Mouse (Mus musculus): ENCODE results near the gene Togaram1.

DNA sequence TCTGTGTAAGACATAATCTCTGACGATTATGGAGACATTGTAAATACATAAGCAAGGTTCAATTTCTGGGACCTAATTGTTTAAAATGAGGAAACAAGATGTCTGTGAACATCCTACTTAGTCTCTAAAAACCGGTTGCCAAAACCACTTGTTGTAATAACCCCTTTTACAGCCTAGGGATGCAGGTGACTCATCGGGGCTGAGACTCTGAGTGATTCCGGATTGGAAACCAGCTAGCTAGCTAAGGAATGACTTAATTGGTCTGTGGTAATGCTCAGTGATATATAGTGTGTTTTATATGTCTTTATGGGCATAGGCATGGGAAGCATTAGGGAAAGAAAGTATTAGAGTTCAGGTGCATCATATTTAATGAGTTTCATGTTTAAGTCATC, 71.9 kb downstream of the Togaram1 start:
- TF ChIP-seq CTCF (IDR thresholded peaks at IDR 0.05 in 2 of 3, conservative IDR thresholded peaks at IDR 0.05 in 1 of 3; ENCODE audit: control insufficient read depth in 1 of 3, insufficient read depth in 1 of 3, low read depth in 2 of 3, low read length in 3 of 3, poor library complexity in 1 of 3, severe bottlenecking in 1 of 3) (no peak), EP300 (IDR thresholded peaks at IDR 0.05; ENCODE audit: low read depth in 1 of 2, low read length in 2 of 2) (0 out of 4 replicates have a peak, but pooled peaks of 1 of the 2 experiments have one; percentile 21), USF1 (IDR thresholded peaks at IDR 0.05; ENCODE audit: low read depth, low read length) (no peak), BHLHE40 (IDR thresholded peaks at IDR 0.05; ENCODE audit: borderline replicate concordance, low read depth, low read length) (no peak), ZMIZ1 (IDR thresholded peaks at IDR 0.05; ENCODE audit: low read depth, low read length) (no peak), E2F4 (IDR thresholded peaks at IDR 0.05; ENCODE audit: borderline replicate concordance, low read depth, low read length) (no peak), POLR2A (IDR thresholded peaks at IDR 0.05; ENCODE audit: control insufficient read depth in 1 of 2, insufficient read depth in 1 of 2, low read depth in 1 of 2, low read length in 2 of 2, poor library complexity in 1 of 2) (no peak), MAX (IDR thresholded peaks at IDR 0.05; ENCODE audit: low read length) (no peak)

Data from MEL (cell line).